Mouse (Mus musculus): Measurements from ENCODE around the gene B3gnt8.

GRCm38 (mm10) chr7:25666381-25666780, 39.9 kb downstream of the B3gnt8 start:
- TF ChIP-seq GATA1 (IDR thresholded peaks at IDR 0.05; ENCODE audit: borderline replicate concordance, low read length), result no peak
- no peak for TF ChIP-seq FLI1 (IDR thresholded peaks at IDR 0.05; ENCODE audit: low read length)
